Mouse (Mus musculus): ENCODE measurements around the gene Casp6.
A peak's percentile ranks its signal among the peaks of the same experiment; 100 is the strongest.

The Casp6 gene

GRCm38 (mm10) chr3:129918434-129918833, 17.2 kb downstream of the Casp6 start:
- peak; percentile 68 for DNase-seq (ENCODE audit: low read depth)

- no peak for DNase-seq (ENCODE audit: low read depth)
These were observed 22.4 kb downstream of the Casp6 start for GRCm38 (mm10) chr3:129923581-129923980.

DNA sequence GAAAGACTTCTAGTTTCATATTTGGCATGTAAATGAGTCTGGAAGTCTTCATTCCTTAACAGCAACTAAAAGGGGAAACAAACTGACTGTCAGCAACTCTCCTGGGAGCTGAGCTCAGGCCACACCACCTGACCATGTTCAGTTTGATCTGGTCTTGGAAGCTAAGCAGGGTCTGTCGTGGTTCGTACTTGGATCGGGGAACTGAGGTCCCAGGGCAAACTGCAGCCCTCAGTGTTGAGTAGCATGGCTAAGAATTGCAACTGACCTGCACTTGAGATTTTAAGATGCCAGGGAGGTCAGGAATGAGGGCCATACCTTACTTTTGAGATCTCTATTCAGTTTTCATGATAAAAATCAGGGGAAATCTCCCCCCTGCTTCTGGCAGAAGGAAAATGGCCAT, 24.6 kb downstream of the Casp6 start:
- no peak for DNase-seq (ENCODE audit: low read depth)

GRCm38 (mm10) chr3:129930213-129930778, 29.1 kb downstream of the Casp6 start:
- DNase-seq (ENCODE audit: low read depth) = no peak

DNA sequence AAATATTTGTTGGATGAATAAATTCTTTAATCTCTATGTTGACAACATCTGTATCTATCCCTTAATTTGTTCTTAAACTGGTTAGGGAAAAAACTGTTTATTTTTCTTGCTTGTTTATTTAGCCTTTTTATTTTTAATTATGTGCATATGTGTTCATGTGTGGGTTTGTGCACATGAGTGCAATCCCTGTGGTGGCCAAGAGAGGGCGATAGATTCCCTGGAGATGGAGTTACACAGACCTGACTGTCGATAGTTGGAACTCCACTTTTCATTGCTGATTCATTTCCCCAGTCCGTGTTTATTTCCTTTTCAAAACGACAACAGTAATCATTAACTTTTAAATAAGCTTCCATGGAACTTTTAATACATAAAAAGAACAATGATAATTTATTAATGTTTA, 31.2 kb downstream of the Casp6 start:
- peak; percentile 22 for DNase-seq (ENCODE audit: low read depth)

GRCm38 (mm10) chr3:129936561-129936960, 35.3 kb downstream of the Casp6 start:
- DNase-seq (ENCODE audit: low read depth) = no peak

GRCm38 (mm10) chr3:129937848-129938247, 36.6 kb downstream of the Casp6 start:
- DNase-seq (ENCODE audit: low read depth) = no peak

DNA sequence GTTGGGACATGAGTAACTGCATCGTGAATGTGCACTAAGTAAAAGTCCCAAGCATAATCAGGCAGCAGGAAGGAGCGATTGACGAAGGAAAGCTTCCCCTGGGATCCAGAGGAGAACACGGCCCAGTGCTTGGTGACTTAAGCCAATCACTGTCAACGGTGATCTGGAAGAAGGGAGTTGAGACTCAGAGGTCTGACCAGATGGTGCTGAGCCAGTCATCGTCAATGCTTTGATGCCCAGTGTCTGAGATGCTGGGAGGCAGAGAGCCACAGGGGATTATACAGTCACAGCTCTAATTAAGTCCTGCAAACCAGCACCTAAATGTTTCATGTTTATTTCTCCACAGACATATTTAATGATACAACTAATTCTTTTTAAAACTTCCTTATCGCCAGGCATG, 37.8 kb downstream of the Casp6 start:
- no peak for DNase-seq (ENCODE audit: low read depth)

GRCm38 (mm10) chr3:129940780-129941179, 39.6 kb downstream of the Casp6 start:
- no peak for DNase-seq (ENCODE audit: low read depth)

DNA sequence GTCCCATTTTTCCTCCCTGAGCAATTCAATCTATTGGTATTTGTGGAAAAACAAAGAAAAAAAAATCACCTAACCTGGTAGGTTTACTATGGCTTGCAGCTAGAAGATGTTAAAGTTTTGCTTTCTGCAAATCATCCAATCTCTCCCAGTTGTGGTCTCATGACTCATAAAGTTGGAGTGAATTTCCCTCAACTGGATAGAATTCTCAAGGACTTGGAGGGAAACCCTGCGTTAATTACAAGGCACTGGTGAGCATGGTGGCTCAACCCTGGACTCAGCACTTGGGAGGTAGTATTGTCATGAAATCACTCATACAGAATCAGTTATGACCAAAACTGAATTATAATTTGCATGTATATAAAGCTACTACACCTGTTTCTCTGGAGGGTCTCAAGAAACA, 40.1 kb downstream of the Casp6 start:
- no peak for DNase-seq (ENCODE audit: low read depth)

DNA sequence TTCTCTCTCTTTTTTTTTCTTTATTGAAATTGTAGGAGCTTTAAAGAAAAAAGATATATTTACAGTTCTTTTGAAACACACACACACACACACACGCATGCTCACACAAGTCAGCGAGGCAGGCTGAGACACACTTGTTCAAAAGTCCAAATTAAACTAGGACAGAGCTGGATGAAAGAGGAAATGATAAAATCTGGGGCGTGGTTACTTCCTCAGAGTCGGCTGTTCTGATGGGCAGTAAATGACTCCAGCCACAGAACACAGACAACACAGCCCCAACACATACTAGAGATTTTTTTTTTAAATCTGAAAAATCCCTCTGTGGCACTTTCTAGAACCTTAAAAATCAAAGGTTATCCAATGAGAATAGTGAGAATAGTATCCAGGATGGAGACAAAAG, 42.6 kb downstream of the Casp6 start:
- DNase-seq (ENCODE audit: low read depth) = no peak

- no peak for DNase-seq (ENCODE audit: low read depth)
These were observed 45.1 kb downstream of the Casp6 start for GRCm38 (mm10) chr3:129946217-129946914.

DNA sequence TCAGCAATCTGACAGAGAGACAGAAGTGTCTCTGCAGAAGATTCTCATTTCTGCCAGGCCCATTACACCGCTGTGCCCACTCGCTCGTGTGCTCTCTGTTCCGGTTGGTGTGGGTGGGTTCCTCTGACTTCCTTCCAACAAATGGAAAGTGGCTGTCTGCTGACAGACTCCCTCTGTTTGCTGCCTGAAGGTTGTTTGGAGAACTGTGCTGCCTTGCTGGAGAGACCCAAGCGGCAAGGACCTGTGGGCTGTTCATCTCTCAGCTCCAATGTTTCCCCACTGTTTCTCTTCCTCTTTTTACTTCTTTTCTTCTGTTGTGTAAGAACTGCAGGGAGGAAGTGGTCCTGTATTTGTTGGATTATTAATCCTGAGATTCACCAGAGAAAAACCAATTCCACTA, 47.1 kb downstream of the Casp6 start:
- DNase-seq (ENCODE audit: low read depth) = no peak

GRCm38 (mm10) chr3:129949158-129949773, 48.0 kb downstream of the Casp6 start:
- DNase-seq (ENCODE audit: low read depth) = no peak

GRCm38 (mm10) chr3:129953296-129953695, 52.1 kb downstream of the Casp6 start:
- DNase-seq (ENCODE audit: low read depth) = no peak

- no peak for DNase-seq (ENCODE audit: low read depth)
These were observed 61.3 kb downstream of the Casp6 start for GRCm38 (mm10) chr3:129962533-129962932.
